Mouse (Mus musculus) retina, postnatal 7 days (tissue): Measurements from ENCODE around the gene Adgre5.

Experiments
- DNase-seq: peaks from one replicate; pipeline ENCODE4 v3.0.0-alpha.2; 2012; ENCODE audit warnings: low read depth, low spot score

Adgre5 gene

DNA sequence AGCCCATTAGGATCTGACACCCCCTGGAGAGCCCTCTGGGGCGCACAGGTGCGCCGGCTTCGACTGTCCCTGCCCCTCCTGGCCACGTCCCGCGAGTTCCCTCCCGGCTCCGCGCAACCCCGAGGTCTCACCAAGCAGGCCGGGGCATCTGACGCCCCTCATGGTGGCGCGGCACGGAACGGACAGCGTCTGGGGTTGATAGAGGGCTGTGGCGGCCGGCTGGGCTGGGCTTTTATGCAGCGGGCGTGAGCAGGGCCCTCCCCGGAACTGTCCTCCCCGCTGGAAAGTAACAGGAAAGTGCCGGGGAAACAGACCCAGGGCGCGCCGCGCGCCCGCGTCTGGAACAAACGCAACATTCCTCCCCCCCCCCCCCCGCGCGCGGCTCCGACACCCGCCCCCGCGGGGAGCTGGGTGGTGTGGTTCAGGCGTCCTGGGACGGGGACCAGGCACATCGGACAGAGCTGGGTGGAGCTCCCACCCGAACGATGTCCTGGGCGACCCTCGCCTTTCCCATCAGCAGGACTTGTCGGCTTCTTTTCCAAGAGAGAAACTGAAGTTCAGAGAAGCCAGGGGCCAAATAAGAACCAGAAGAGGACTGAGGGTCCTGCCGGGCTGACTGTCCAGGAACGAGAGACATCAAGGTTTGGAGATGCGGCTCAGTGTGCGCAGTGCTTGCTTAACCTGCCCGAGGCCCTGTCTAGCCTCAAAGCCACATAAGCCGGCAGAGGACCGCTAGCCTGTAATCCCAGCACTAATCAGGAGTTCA is at the start of gene Adgre5:
TSS of gene Adgre5 (minus strand) at position 351 of the 766 bp plus-strand sequence.
- no peak for DNase-seq

DNA sequence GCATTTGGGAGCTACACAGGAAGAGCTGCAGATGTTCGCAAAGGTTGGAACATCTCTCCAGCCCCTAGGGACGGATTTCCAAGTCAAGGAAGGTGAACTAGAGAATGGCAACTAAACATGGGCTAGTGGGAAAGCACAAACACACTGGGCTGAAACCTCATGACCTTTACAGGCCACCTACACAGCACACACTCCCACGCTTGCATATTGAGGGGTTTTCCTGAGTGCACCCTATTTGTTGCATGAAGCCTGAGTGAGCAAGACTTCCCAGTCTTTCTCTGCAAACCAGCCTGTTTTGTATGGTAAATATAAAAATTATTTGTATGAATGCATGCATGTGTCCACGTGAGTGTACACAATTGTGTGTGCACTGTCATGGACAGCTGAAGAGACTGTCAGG is 48.7 kb upstream of the Adgre5 start:
- DNase-seq: no peak

DNA sequence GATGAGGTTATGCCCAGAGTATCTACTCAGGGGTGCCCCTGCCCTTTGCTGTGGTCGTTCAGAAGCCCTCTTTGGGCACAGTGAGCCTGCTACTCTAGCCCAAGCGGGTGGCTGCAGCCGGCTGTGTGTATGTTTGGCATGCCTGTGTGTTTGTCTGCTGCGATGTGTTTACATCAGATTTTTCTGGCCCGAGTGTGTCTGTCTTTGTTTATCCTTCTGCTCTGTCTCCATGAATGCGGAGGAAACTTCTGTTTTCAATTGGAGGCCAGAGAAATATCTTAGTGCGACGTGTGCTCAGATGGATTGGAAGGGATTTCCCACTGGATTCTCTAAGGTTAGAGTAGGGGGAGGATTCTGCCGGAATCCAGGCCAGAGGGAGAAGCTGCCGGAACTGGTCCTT is 43.9 kb upstream of the Adgre5 start:
- DNase-seq: no peak

DNA sequence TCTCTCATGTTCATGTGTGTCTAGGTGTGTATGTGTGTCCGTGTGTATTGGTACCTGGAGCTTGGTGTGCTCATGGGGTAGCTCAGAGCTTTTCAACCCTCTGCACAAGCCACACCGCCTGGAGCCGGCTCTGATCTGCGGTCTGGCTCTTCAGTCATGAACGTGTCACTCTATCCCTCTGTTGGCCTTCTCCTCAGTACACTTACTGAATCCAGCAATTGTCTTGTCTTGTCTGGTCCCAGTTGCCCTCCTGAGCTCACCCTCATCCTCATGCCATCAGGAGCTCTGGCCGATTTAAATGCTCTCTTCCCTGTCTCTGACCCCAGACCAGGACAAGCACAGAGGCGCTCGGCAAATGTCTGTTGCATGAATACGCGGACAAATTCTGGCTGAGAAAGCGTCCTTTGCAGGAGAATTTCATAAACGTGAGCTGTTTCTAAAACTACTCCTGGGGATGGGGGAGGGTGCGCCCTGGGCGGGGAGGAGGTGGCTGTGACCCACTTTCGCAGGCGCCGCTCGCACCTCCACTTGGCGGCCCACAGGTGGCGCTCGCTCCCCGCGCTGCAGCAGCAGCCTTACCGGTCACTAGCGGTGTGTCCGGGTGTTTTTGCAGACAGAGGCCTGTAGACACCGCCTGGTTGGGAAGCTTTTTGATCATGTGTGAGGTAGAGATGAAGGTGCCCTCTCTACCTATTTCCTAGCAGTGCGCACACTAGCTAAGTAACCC is 41.9 kb upstream of the Adgre5 start:
- DNase-seq: peak; percentile 76

DNA sequence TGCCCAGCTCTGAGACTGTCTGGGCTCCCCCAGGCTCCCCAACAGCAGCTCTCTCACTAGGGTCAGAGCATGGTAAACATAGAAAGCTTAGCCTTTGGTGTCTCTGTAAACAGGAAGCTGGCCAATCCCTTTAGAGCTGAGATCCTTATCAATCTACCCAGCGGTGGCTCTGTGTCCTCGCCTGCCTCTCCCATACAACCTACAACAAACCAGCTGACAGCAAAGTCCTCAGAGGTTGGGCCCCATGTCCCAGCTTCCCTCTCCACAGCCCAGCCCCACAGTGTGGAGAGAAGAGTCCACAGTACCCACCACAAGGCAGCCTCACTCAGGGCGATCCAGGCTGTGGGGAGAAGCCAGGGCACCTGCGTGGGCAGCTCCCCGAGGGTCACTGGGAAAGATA is 38.5 kb upstream of the Adgre5 start:
- no peak for DNase-seq

DNA sequence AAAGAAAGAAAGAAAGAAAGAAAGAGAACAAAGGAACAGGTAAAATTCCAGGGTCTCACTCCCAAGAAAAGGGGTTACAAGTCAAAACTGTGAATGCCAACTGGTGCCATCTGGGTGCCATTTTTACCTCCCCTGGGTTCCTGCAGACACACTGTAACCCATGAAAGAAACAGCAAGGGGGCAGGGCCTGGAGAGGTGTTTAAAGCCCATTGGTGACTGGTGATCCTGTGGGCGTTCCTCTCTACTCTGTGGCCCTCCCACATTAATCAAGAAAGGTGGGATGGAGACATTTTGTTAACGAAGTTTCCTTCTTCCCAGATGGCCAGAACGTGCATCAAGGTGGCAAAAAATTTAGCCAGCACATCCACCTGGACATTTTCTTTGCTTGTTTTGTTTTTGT is 36.9 kb upstream of the Adgre5 start:
- DNase-seq: no peak

DNA sequence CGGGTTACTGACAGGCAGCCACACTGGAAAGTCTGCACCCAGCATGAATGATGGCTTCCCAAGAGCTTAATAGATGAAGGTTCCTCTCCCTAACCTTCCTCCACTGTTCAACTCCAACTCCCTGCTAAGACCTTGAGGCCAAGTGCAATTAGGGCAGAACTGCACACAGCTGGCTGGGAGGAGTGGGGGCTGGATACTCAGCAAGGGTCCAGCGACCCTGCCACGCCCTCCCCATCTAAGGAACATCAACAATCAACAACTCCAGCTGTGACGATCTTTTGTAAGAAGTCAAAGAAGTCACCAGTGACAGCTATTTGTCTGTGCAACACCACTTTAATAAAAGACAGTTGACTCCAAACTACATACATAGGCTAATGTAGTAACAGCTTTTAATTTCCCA is 35.5 kb upstream of the Adgre5 start:
- DNase-seq: no peak

DNA sequence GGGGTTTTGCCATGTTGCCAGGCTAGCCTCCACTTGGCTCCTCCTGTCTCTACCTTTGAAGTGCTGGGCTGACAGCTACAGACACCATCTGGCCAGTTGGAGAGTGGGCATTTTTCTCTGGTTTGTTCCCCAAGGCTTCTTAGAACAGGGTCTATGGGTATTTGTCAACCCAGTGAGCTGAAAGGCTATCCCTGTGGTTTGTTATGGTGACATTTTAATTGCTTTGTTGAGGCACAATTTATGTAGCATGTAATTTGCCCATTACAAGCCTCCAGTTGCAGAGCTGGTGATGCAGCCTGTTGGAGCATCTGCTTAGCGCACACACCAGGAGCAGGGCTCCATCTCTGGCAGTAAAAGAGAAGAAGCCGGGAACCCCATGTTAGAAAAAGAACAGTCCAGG is 33.1 kb upstream of the Adgre5 start:
- no peak for DNase-seq

DNA sequence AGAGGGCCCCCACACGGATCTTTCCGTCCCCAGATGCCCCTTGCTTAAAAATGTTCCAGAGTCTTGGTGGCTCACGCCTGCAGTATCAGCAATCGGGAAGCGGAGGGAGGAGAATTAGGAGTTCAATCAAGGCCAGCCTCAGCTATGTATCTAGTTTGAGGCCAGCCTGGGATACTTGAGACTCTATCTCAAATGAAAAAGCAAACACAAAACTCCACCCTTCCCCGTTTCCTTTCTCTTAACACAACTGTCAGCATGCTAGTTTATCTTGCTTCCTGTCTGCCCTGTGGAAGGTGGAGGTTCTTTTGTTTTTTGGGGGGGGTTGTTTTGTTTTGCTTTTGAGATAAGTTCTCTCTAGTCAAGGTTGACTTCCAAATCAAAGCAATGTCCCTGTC is 32.3 kb upstream of the Adgre5 start:
- no peak for DNase-seq

DNA sequence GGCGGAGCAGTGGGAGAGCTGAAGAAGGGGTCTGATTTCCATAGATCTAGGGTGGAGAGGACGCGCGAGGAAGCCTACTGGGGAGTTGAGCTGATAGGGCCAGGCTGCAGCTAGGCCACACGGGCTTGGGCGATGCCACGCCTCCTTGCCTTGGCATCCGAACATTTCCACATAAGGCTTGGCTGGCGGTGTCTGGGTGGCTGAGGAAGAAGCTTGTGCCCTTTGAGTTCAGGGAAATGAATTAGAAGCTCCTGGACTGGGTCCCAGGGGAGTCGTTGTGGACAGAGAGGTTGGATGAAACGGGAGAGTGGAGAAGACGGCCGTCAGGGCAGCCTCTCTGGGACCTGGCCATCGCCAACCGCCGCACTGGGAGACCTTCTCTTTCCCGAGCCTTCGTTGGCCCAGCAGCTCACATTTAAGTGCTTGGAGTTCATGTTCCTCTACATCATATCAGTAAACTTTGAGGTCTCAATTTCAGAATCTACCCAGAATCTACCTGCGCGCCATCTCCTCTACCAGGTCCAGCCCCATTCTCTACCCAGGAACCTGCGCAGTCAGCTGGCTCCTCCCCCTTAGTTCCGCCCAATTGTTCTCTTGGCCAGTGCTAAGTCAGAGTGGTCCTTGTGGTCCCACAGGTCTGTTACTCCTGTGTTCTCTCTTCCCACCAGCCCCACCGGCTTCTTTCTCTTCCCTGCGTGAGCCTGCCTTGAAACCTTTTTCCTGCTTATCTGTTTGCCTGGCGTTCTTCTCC is 31.8 kb upstream of the Adgre5 start:
- no peak for DNase-seq

DNA sequence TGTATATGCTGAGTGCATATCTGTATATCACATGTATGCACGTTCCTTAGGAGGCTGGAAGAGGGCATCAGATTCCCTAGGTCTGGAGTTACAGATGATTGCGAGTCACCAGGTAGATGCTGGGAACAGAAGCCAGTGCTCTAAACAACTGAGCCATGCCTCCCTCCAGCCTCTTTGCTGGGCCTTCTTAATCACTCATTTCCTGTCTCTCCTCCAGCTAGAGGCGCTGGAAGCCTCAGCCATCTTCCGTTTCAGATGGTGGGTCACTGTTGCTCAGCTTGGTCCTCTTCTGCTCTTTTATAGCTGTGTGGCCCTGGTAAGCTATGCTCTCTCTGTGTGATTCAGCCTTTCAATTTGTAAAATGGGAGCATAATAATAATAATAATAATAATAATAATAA is 30.7 kb upstream of the Adgre5 start:
- DNase-seq: no peak

DNA sequence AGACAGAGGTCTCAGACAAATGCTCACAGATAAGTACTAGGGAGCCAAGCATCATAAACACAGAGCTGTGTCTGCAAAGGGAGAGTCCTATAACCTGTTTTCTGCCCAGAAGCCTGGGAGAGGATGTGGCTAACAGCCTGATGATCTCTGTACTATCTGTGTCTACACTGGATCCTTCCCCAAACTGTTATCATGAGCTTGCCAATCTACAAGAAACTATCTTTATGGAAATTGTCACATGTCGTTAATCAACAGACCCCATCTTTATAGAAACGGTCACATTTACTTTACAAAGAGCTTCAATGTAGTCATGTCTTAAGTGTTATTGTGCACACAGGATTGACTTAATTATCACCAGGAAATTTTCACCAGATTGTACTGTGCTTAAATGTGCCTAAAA is 29.5 kb upstream of the Adgre5 start:
- no peak for DNase-seq

DNA sequence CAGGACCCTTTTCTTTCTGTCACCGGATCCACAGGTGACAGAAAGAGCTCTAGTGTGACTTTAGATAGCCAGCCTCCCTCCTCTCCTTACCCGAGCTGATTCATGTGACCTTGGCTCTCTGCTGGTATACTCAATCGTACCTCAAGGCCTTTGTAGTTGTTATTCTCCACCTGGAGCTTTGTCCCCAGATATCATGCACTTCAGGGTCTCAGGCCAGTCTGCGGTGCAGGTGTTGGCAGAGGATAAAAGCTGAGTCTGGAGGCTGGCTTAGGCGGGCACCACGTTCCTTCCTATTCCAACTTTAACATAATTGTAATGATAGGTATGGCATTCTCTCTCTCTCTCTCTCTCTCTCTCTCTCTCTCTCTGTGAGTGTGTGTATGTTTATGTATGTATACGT is 28.6 kb upstream of the Adgre5 start:
- DNase-seq: no peak

DNA sequence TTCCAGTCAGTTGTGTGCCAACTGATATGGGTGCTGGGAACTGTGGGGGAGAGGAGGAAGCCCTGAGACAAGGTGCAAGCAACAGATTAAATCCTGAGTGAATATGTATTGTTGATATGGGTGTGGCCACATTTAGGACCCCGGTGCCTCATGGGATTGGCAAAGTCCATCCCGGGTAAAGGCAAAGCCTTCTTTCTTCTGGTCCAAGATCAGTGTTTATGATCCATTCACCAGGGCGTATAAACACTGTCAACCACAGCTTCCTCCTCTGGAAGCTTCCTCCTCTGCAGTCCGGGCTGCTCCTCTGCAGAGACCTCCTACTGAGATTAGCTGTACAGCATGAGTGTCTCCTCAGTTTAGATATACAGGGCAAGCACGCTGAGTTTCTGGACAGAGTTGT is 27.4 kb upstream of the Adgre5 start:
- DNase-seq: no peak

DNA sequence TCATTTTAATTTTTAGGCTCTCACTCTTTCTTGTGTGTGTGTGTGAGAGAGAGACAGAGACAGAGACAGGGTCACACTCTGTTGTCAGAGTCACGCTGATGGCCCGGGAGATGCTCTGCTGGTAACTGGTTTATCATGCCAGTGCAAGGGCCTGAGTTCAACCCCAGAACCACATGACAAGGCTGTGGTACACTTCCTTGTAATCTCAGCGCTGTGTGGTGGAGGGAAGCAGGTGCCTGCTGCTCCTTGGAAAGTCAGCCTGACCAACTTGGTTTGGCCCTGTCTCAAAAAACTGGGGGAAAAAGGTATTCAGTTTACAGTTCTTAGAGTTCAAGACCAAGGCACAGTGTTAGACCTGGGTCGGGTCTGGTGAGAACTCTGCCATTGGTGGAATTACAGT is 26.3 kb upstream of the Adgre5 start:
- DNase-seq: no peak

DNA sequence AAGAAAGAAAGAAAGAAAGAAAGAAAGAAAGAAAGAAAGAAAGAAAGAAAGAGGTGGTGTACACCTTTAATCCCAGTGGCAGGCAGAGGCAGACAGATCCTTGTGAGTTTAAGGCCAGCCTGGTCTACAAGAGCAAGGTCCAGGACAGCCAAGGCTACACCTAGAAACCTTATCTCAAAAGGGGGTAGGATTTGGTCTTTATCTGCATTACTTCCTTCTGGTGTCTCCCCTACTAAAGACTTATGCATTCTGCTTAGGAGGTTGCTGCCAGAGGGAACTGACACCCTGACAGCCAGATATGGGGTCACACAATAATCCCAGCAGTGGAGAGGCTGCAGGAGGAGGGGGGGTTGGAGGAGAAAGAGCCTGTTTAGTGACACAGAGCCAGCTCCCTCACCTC is 24.5 kb upstream of the Adgre5 start:
- DNase-seq: no peak

DNA sequence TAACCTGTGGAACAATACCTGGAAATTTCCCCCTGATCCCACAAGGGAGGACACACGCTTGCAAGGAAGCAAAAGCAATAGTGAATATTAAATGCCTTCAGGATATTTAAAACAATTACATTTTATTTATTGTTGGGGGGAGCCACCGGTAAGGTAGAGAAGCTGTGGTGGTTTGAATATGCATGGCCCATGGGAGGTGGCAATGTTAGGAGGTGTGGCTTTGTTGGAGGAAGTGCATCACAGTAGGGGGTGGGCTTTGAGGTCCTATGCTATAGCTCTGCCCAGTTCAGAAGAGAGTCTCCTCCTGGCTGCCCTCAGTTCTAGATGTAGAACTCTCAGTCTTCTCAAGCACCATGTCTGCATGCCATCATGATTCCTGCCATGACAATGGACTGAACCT is 23.6 kb upstream of the Adgre5 start:
- no peak for DNase-seq

DNA sequence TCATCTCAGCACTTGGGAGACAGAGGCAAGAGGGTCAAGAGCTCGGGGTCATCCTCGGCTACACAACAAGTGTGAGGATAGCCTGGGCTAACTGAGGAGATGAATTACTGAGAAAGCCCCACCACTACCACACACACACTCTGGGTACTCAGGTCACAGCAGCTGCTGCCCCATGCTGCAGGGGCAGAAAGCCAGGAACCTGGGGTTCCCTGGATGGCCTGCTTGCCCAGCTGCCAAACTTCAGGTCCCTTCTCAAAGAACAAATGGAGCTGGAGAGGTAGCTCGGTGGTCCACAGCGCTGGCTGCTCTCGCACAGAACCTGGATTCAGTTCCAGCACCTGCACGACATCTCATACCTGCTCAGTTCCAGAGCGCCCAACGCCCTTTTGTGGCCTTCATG is 23.0 kb upstream of the Adgre5 start:
- no peak for DNase-seq

DNA sequence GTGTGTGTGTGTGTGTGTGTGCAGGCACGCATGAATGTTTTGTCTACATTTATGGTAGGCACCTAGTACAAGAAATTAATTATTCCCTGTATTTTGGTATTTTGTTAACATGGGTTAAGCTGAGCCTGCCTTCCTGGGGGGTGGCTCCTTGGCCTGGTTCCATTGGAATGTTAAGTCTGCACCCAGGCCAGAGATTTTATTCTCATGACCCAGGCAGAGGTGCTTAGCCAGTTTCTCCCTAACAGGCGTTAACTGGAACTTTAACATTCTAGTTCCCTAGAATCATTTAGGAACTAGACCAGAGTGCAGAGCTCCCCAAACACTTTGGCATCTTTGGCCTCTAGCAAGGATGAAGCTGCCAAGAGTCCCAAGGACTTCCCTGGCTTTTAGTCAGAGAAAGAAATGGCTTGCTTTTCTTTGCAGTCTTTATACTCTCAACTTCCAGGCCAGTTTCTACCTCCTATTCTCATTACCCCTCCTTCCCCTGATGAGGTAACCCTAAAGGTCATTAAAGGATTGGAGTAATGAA is 18.2 kb upstream of the Adgre5 start:
- no peak for DNase-seq

DNA sequence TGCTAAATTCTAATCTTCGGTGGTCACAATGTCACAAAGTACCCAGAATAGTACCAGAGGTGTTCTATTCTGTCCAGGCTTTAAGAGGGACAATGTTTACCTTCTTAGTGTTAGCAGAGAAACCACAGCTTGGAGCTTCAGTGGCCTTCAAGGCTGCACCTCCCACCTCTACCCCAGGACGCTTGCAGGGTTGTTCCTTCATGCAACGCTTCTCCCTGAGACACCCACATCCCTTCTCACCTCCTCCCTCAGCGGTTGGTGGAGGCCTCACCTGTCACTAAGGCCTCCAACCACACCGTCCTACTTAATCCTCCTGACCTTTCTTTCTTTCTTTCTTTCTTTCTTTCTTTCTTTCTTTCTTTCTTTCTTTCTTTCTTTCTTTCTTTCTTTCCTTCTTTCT is 17.2 kb upstream of the Adgre5 start:
- no peak for DNase-seq

DNA sequence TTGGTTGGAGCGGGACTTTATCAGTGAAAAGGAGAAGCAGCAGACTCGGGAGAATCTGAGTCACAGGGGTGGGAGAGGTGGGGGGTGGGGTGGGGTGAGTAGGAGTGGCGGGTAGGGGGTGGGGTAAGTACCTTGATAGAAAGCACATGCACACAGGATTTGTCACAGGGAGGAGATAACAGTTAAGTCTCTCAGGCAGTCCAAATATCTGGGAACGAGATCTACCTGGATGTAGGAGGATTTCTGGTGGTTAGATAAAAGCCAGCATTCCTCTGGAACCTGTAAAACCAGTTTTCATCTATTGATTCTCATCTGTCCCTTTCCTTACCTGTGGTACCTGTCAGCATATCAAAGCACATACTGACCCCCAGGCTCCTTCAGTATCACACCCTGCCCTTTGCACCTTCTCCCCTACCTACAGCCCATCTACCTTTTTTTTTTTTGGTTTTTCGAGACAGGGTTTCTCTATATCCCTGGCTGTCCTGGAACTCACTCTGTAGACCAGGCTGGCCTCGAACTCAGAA is 16.0 kb upstream of the Adgre5 start:
- DNase-seq: no peak

DNA sequence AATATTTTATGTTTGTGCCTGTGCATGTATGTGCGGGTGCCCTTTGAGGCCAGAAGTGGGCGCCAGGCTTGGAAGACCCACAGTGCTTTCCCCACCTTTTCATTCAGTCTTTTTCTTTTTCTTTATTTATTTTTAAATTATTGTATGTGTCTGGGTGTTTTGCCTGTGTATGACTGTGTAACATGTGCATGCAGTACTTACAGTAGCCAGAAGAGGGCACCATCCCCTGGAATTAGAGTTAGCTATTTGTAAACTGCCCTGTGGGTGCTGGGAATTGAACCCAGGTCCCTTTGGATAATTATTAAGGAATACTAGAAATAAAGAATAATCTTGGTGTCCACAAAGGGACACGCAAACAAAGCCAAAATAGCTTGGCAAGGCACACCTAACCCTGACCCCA is 15.1 kb upstream of the Adgre5 start:
- DNase-seq: no peak
